Mouse (Mus musculus): ENCODE results near the gene Kcnmb1. TPM values are rescaled to one million over a fixed set of nuclear protein-coding genes. Genes with fewer than 3 reads are reported as not detected.

Gene Kcnmb1
- total RNA-seq, 1 experiment from 2014 or later = not detected

- ATAC-seq (replicated peaks in 1 of 2; ENCODE audit: insufficient read depth in 1 of 2, low FRiP score in 2 of 2, low TSS enrichment in 1 of 2, low read depth in 1 of 2, poor library complexity in 2 of 2, severe bottlenecking in 2 of 2) = no peak
These were observed 11.7 kb downstream of the Kcnmb1 start for GRCm38 (mm10) chr11:33974341-33975040.

- no peak for ATAC-seq (replicated peaks in 1 of 2; ENCODE audit: insufficient read depth in 1 of 2, low FRiP score in 2 of 2, low TSS enrichment in 1 of 2, low read depth in 1 of 2, poor library complexity in 2 of 2, severe bottlenecking in 2 of 2)
These were observed 12.3 kb downstream of the Kcnmb1 start for GRCm38 (mm10) chr11:33975121-33975520.

GRCm38 (mm10) chr11:33980146-33980545 lies 17.3 kb downstream of the Kcnmb1 start:
- ATAC-seq (replicated peaks in 1 of 2; ENCODE audit: insufficient read depth in 1 of 2, low FRiP score in 2 of 2, low TSS enrichment in 1 of 2, low read depth in 1 of 2, poor library complexity in 2 of 2, severe bottlenecking in 2 of 2) = no peak

- ATAC-seq (replicated peaks in 1 of 2; ENCODE audit: insufficient read depth in 1 of 2, low FRiP score in 2 of 2, low TSS enrichment in 1 of 2, low read depth in 1 of 2, poor library complexity in 2 of 2, severe bottlenecking in 2 of 2) = peak; percentile 12 to 14; a peak in 2 of 4 replicates
These were observed 23.7 kb downstream of the Kcnmb1 start for GRCm38 (mm10) chr11:33986525-33986924.

- ATAC-seq (replicated peaks in 1 of 2; ENCODE audit: insufficient read depth in 1 of 2, low FRiP score in 2 of 2, low TSS enrichment in 1 of 2, low read depth in 1 of 2, poor library complexity in 2 of 2, severe bottlenecking in 2 of 2) = no peak
These were observed 27.2 kb downstream of the Kcnmb1 start for GRCm38 (mm10) chr11:33990002-33990401.

GRCm38 (mm10) chr11:33992938-33993337 lies 30.1 kb downstream of the Kcnmb1 start, which contains the start of gene Kcnip1:
TSS of gene Kcnip1 (minus strand) at chr11:33993152.
- ATAC-seq (replicated peaks in 1 of 2; ENCODE audit: insufficient read depth in 1 of 2, low FRiP score in 2 of 2, low TSS enrichment in 1 of 2, low read depth in 1 of 2, poor library complexity in 2 of 2, severe bottlenecking in 2 of 2) = no peak

- no peak for ATAC-seq (replicated peaks in 1 of 2; ENCODE audit: insufficient read depth in 1 of 2, low FRiP score in 2 of 2, low TSS enrichment in 1 of 2, low read depth in 1 of 2, poor library complexity in 2 of 2, severe bottlenecking in 2 of 2)
These were observed 30.7 kb downstream of the Kcnmb1 start for GRCm38 (mm10) chr11:33993496-33993895.

GRCm38 (mm10) chr11:33998244-33998643 lies 35.4 kb downstream of the Kcnmb1 start:
- no peak for ATAC-seq (replicated peaks in 1 of 2; ENCODE audit: insufficient read depth in 1 of 2, low FRiP score in 2 of 2, low TSS enrichment in 1 of 2, low read depth in 1 of 2, poor library complexity in 2 of 2, severe bottlenecking in 2 of 2)

- ATAC-seq (replicated peaks in 1 of 2; ENCODE audit: insufficient read depth in 1 of 2, low FRiP score in 2 of 2, low TSS enrichment in 1 of 2, low read depth in 1 of 2, poor library complexity in 2 of 2, severe bottlenecking in 2 of 2) = peak; percentile 22 to 48; a peak in 2 of 4 replicates
These were observed 37.6 kb downstream of the Kcnmb1 start for GRCm38 (mm10) chr11:34000416-34000815.

- ATAC-seq (replicated peaks in 1 of 2; ENCODE audit: insufficient read depth in 1 of 2, low FRiP score in 2 of 2, low TSS enrichment in 1 of 2, low read depth in 1 of 2, poor library complexity in 2 of 2, severe bottlenecking in 2 of 2) = peak; percentile 71 to 79
These were observed 39.3 kb downstream of the Kcnmb1 start for GRCm38 (mm10) chr11:34001938-34002592.

GRCm38 (mm10) chr11:34002593-34002965 lies 39.8 kb downstream of the Kcnmb1 start:
- ATAC-seq (replicated peaks in 1 of 2; ENCODE audit: insufficient read depth in 1 of 2, low FRiP score in 2 of 2, low TSS enrichment in 1 of 2, low read depth in 1 of 2, poor library complexity in 2 of 2, severe bottlenecking in 2 of 2) = no peak

GRCm38 (mm10) chr11:34007616-34008015 lies 44.8 kb downstream of the Kcnmb1 start:
- no peak for ATAC-seq (replicated peaks in 1 of 2; ENCODE audit: insufficient read depth in 1 of 2, low FRiP score in 2 of 2, low TSS enrichment in 1 of 2, low read depth in 1 of 2, poor library complexity in 2 of 2, severe bottlenecking in 2 of 2)

GRCm38 (mm10) chr11:34008214-34008613 lies 45.4 kb downstream of the Kcnmb1 start:
- ATAC-seq (replicated peaks in 1 of 2; ENCODE audit: insufficient read depth in 1 of 2, low FRiP score in 2 of 2, low TSS enrichment in 1 of 2, low read depth in 1 of 2, poor library complexity in 2 of 2, severe bottlenecking in 2 of 2) = peak; percentile 66 to 69

GRCm38 (mm10) chr11:34008702-34009101 lies 45.9 kb downstream of the Kcnmb1 start:
- peak; percentile 42 to 63; a peak in 3 of 4 replicates for ATAC-seq (replicated peaks in 1 of 2; ENCODE audit: insufficient read depth in 1 of 2, low FRiP score in 2 of 2, low TSS enrichment in 1 of 2, low read depth in 1 of 2, poor library complexity in 2 of 2, severe bottlenecking in 2 of 2)

GRCm38 (mm10) chr11:34009316-34010087 lies 46.7 kb downstream of the Kcnmb1 start:
- peak in 1 of 2 experiments; percentile 23; a peak in 1 of 4 replicates for ATAC-seq (replicated peaks in 1 of 2; ENCODE audit: insufficient read depth in 1 of 2, low FRiP score in 2 of 2, low TSS enrichment in 1 of 2, low read depth in 1 of 2, poor library complexity in 2 of 2, severe bottlenecking in 2 of 2)

GRCm38 (mm10) chr11:34010133-34010858 lies 47.5 kb downstream of the Kcnmb1 start:
- ATAC-seq (replicated peaks in 1 of 2; ENCODE audit: insufficient read depth in 1 of 2, low FRiP score in 2 of 2, low TSS enrichment in 1 of 2, low read depth in 1 of 2, poor library complexity in 2 of 2, severe bottlenecking in 2 of 2) = peak; percentile 6 to 41; a peak in 3 of 4 replicates

GRCm38 (mm10) chr11:34010859-34011172 lies 48.0 kb downstream of the Kcnmb1 start:
- peak; percentile 60 to 63 for ATAC-seq (replicated peaks in 1 of 2; ENCODE audit: insufficient read depth in 1 of 2, low FRiP score in 2 of 2, low TSS enrichment in 1 of 2, low read depth in 1 of 2, poor library complexity in 2 of 2, severe bottlenecking in 2 of 2)

Data from hematopoietic stem cell, adult 5-6 weeks (primary cell).